Mouse (Mus musculus) layer of hippocampus, postnatal 10 days (tissue): ENCODE results near the gene Lsg1. TPM values are rescaled to one million over a fixed set of nuclear protein-coding genes. Genes with fewer than 3 reads are reported as not detected.

ENCODE experiments used
- DNase-seq, 2 experiments: peaks; one replicate each; pipeline ENCODE4 v3.0.0; 2021; ENCODE audit warnings: low spot score in 2 of 2
- total RNA-seq, 2 experiments: library from RNA; stranded (reverse); gene quantifications; 2 replicates each; pipeline ENCODE4 v1.2.3; 2021

Lsg1 gene
- total RNA-seq, 2 experiments from 2014 or later = 24.4 to 25.6 TPM

DNA sequence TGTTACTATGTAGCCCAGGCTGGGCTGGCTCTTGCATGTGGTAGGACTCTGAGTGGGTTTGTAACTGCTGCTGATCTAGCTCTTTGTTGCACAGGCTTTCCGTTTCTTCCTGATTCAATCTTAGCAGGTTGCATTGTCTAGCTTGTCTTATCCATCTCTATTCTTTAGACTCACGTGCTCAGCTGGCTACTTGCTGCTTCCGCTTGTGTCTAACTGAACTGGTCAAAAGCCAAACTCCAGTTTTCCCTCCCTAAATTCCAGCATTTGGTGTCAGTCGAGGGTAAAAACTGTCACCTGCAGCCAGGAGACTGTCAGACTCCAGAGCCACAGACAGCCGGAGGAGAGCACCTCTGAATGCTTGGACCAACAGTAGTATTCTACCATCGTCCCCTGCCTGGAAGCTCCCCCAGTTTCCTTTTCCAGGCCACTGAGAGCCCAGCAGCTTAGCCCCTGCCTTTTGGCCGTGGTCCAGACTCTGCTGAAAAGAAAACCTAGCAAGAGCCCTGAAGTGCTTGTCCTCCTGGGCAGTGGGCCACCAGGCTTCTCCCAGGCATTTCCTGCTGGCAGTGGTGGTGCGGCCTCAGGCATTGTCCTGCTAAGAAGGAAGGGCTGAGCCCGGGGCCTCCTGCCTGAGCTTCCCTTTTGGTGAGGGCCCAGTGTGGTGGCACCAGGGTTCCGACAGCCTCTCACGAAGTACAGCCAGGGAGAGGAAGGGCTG, 34.6 kb downstream of the Lsg1 start:
- peak; percentile 83 to 87 for DNase-seq

DNA sequence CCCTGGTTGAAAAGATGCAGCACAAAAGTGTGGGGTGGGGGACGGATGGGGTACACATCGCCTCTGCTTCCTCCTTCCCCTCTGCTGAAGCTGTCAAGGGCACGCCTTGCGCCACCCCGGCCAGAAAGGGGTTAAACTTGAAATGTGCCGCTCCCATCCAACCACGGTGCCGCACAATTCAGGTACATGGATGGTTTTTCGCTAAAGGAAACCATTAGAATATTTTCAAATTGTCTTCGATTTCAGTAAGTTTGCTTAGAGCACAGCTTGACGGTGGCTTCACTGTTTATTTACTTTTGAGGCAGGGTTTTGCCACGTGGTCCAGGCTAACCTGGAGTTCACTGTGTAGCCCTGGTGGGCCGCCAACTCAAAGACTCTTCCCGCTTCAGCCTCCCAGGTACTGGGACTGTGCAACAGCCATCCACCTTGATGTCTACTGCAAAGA, 36.6 kb downstream of the Lsg1 start, which contains the start of gene Tmem44:
TSS of gene Tmem44 (minus strand) at position 95 of the 445 bp plus-strand sequence.
- DNase-seq = no peak

DNA sequence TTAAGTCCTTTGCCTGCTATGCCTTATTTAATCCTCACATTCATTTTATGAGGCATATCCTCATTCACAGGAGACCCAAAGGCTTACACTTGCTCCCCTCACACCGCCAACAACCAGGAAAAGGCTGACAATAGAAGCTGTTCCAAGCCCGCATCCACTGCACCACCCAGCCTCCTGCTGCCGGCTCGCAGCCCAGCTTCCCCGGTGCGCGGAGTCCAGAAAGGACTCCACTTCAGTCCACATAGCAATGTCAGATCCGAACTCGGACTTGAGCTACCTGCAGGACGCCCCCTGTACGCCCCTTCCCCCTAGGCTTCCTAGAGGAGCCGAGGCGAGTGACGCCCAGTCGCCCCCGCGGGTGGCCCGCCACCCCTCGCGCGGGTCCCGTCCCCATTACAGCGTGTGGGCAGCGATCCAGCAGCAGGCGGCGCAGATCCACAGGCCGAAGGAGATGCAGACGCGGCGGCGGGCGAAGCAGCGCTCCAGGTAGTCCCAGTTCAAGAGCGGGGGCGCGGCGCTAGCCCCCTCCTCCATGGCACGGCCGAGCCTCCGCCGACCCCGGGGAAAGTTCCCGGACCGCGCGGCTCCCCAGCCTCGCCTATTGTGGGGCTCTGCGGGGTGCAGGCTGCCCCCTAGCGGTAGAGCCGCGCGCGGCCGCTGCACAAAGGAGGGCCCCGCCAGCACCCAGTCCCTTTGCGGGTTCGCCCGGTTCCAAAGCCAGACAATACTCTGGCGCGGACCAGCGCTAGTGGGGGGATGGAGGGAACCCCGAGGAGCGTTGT, 37.2 kb downstream of the Lsg1 start:
- peak; percentile 86 to 91 for DNase-seq

DNA sequence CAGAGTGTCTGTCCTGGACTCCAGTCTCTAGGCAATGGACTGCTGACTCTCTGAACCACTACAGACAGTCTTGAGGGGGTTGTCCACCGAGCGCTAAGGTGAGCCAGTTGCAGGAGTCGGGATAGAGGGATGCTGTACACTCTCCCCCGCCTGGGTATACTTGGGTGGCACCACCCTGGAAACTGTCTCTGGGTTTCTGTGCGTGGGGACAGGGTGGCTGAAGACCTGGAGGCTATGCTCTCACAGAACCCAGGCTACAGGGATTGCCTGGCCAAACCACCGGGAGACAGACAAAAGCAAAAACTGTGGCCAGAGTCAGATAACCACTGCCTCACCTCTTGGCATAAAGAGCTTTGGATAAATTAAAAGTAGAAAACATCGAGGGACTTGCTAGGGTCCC, 37.9 kb downstream of the Lsg1 start:
- DNase-seq = no peak

DNA sequence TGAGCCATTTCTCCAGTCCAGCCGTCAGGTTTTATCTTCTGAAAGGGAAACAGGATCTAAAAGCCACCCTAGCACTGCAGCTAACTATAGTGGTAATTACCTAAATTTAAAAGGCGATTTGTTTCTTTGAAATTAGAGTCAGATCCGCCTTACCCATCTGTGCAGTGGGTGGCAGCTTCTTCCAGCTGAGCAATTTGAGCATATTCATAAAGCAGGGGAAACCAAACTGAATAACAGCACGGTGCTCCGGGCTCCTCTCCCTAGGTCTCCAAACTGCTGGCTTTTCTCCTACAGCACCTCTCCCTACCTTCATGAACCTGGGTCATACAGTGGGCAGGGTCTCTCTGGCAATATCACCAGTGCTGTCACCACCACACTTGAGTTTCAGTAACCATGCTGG, 39.1 kb downstream of the Lsg1 start:
- DNase-seq = no peak

DNA sequence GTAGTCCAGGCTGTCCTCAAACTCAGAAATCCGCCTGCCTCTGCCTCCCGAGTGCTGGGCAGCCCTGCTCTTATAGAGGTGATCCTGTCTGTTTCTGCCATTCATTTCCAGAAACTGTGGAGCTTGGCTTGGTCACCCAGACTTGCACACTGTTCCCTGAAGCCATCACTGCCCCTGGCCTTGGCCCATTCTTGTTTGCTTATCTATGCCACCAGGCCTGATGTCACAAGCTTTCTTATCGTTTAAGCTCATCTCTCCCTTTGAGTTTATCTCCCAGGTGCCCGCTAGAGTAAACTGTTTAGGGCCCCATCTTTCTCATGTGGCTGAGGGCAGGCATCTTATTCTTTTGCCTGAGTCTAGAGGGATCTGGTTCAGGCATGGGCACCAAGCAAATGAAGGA, 42.7 kb downstream of the Lsg1 start:
- no peak for DNase-seq

DNA sequence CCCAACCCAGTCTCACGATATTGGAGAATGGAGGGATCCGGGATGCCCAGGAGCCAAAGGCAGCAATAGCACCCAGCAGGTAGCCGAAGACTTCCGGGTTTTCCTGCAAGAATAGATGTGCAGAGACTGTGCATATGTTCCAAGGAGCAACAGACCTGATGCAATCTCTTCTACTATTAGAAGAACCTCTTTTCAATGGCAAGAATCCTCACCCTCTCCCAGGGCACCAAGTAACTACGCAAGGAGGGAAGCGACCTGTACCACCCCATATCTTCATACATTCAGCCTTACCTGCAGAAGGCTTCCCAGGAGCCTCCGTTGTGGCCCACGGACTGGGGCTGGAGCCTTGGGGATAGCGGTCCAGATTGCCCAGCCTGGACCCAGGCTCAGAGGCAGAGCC, 44.0 kb downstream of the Lsg1 start:
- DNase-seq = no peak

DNA sequence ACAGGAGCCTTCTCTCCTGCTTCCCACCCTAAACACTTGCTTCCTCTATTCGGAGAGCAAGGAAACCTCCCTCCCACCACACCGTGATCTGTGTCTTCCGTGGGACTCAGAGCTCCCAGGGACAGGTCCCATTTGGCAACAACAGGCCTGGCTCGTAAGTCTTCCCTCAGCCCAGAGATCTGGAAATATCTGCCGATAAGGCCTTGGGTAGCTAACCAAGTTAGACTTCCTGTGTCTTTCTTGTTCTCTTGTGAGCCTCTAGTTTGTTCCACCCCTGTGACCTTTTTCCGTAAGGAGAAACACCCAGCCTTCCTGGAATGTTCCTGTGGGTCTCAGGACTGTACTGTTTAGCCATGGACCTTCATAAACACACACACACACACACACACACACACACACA, 44.6 kb downstream of the Lsg1 start:
- DNase-seq = no peak

DNA sequence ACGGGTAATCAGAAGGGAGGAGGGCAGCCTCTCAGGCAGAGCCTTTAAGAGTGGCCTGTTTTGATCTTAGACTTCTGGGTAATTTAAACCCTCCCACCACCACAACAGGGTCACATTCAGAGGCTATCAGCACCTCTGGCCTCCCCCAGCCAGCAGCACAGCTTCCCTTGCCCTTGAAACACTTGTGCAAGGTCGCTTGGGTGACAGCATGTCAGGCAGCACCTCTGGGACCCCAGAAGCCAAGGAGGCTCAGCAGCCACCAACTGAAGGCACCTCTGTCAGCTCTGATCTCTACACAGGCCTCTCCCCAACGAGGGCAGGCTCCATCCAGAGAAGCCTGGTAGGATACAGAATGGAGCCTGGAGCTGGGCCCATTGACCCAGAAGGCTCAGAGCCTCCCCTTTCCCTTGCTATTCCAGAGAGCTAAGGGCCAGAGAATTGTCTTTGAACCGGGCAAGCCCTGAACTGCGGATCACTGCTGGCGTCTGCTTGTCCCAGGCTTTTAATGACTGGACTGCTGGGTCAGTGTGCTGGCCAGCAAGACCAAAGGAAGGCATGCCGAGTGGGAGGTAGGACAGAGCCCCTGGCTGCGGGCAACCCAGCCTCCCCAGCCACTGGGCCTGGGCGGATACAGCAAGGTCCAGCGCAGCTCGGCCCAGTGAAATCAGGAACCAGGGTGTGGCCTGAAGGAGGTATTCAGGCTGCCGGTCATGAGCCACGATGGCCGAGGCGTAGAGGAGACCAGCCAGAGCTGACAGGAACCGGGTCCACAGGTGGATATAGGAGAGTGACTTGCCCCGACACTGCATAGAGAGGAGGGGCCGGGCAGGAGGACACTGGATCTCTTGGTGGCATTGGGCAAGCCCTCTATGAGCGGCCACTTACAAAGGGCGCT, 47.0 kb downstream of the Lsg1 start:
- peak; percentile 42 to 49 for DNase-seq

DNA sequence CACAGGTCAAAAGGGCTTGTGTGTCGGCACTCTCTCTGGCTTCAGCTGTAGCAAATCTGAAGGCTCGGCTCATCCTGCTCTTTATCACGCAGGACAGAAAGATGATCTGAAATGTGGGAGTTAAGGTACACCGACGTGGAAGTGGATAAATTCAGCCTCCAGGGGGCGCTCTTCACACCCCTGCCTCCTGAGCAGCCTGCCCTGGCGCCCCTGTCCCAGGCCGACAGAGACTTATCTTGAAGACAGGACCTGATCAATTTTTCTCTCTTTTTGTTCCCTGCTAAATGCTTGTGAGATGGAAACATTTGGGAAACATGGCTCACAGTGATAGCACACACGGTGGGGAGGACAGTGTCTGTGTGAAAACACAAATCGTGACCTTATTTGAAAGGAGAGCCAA, 48.0 kb downstream of the Lsg1 start:
- DNase-seq = peak; percentile 42 to 65

DNA sequence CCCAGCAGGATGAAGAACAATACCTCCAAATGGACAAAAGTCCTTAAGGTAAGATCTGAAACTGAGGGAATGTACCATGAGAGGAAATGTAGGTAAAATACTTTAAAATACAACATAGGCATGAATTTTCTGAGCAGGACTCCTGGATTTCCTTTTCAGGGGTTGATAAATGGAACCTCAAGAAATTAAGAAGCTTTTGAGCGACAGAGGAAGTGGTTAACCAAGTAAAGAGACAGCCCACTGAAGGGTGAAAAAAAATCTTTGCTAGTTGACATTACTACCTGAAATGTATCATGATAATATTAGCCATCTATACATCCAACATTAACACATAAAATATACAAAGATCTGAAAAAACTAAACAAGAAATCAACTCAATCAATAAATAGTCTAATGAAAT, 52.3 kb downstream of the Lsg1 start:
- no peak for DNase-seq

DNA sequence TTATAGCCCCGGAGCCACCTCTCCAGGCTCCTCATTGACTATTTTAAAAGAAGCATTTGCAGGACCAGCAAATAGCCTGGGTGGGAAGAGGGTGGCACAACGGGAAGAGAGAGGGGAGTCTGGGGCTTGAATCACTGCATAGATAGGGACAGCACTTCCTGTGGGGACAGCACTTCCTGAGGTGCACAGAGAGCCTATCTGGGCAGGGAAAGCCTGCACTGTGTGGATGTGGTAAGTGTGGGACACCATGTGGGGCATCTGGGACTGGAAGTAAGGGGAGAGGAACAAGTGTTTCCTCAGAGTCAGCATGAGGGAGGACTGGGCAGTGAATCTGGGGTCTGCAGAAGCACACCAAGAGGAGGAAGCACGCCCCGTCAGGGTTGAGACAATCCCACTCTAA, 53.8 kb downstream of the Lsg1 start:
- no peak for DNase-seq

DNA sequence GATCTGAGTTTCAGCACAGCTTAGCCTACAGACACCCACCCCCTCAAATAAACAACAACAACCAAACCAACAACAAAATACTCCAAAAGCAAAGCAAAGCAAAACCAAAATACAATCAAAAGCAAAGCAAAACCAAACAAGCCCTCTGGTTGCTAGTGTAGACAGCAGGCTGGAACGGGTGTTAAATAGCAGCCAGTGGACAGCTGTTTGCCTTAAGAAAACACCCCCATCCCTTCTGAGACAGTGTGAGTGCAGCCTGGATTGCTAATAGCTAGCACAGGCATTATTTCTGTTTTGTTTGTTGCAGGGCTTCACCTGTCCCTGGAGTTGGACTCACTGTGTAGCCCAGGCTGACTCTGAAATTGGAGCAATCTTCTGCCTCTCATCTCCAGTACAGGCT, 54.5 kb downstream of the Lsg1 start:
- DNase-seq = no peak

DNA sequence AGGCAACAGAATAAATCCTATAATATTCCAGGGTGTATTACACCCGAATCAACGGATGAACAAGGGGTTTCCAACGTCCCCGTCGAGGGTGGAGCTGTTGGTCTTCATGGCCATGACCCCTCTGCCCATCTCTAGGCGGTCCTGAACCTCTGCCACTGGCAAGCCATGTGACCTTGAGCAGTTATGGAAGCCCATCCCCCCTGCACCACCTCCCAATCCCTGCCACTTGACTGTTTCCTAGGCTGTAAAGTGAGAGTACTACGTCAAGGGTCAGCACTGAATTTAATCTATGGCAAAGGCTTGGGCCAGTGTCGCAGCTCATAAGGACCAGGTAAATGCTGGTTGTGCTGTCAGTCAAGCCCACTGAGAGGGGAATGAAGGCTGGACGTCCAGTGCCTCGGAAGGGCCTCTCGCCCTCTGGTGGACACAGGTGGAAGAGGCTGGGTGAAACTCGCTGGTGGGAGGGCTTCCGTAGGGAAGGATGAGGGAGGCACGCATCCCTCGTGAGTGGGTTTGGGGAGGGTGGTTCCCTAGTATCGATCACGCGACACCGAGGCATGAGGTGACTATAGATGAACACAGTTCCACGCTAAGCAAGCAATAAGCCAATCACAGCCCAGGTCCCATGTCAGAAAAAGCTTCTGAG, 55.5 kb downstream of the Lsg1 start:
- peak; percentile 72 to 75 for DNase-seq

DNA sequence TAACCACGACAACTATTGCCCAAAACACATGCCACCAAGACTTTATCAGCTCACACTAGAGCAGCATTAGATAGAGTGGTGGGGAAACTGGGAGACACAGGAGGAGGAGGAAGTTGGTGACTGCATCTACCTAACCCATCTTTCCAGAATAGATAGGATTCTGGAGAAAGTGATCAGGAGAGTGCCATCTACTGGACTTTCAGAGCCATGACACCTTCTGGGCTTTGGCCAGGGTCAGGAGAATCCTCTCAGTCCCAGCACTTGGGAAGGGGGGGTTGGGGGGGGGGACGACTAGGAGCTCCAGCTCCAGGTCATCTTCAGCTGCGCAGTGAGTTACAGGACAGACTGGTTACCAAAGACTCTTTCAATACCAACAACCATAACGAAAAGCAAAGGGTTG, 56.6 kb downstream of the Lsg1 start:
- DNase-seq = no peak

DNA sequence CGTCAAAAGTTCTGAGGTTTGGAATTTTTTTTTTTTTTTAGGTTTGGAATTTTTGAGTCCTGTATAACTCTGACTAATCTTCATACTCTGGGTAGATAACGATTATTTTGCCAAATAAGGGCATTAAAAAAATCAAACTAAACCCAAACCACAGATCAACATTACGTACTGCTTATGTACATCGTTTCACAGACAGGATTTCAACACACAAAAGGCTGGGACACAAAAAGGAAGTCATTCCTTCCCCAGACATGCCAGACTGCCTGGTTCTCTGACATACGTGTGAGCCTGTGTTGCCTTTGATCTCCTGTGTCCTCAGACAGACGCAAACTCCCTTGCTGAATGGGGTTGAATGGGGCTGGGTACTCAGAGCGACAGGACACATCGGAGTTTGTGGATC, 59.0 kb downstream of the Lsg1 start:
- DNase-seq = no peak

DNA sequence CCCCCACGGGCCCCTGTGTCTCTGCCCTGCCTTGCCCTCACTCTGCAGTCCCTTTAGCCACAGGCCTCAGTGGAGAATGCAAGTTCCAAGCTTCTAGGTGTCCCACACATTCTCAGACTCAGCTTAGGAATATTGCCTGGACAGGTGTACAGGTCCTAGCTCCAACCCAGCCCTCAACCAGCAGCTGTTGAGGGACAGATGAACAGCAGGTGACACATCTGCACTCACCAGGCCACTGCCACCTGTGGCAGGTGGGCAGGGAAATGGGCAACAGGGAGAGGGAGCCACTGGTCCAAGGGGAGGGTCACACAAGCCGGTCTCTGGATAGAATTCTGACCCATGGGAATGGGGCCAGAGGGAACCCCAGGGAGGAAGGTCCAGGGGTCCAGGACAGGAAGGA, 59.5 kb downstream of the Lsg1 start:
- DNase-seq = no peak

DNA sequence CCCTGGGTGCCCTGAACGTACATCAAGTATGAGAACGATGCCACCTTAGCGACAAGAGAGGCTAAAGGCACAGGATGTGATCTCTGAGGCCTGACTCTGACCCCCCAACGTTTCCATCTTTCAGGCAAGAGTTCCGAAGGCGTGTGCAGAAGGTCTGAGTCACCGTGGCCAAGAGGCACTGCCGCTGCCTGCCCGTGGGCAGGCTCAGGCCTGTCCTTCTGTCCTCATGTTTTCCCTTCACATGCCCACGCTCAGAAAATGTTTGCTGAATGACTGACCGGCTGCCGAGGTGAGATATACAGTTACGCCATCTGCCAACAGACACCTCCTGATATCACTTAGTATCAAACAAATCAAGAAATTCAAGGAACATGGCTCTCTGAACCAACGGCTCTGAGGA, 61.6 kb downstream of the Lsg1 start:
- DNase-seq = no peak

DNA sequence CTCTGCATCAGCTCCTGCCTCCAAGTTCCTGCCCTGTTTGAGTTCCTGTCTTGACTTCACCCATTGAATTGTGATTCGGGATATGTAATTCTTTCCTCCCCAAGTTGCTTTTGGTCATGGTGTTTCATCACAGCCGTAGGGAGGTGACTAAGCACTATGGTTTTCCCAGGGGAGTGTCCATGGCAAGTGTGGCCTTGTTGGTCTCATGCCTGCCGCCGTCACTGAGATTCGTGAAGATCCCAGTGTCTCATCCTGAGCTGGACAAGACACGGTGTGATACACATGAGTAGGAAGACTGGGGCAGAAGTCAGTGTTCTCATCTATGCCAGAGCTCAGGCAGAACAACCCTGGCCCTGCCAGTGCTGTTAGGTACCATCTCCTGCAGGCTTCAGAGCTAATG, 62.9 kb downstream of the Lsg1 start:
- DNase-seq = no peak

DNA sequence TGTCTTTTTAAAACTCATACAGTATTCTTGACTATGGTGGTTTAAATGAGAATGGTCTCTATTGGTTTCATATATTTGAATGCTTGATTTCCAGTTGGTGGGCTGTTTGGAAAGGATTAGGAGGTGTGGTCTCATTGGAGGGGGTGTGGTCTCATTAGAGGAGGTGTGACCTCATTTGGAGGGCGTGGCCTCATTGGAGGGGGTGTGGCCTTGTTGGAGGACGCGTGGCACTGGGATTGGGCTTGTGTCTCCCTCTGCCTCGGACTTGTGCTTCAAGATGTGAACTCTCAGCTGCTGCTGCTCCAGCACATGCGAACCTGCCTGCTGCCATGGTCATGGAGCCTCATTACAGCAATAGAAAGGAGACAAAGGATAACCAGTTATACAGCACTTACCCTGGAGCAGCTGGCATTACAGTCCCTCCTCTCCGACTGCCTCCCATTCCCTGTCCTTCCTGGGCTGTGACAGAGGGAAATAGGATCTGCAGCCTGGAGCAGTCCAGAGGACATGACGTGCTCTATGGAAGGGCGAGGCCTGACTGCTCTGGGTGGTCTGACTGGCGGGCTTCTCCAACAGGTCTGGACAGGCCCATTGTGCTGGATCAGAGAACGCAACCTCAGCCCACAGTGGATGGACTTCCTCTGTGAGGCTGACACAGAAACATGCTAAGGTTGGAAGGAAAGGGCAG, 65.0 kb downstream of the Lsg1 start:
- DNase-seq = no peak

DNA sequence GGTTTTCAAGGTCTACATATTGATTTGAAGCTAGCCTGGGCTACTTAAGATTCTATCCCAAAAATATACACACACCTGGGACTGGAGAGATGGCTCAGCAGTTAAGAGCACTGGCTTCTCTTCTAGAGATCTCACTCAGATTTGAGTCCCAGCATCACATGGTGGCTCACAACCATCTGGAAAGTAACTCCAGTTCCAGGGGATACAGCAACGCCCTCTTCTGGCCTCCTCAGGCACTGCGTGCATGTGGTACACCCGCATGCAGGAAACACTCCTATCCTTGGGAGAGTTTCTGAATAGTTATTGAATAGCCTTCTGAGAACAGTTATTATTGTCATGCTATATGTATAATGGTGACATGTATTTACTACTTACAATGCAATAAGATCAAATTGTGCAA, 66.2 kb downstream of the Lsg1 start:
- no peak for DNase-seq
